Mouse (Mus musculus): Measurements from ENCODE around the gene Mrln. TPM values are rescaled to one million over a fixed set of nuclear protein-coding genes. Genes with fewer than 3 reads are reported as not detected.

Gene Mrln
- 2.7 TPM for polyA plus RNA-seq (2014; fragmentation: Illumina TruSeq; extraction: RNeasy Lipid Tissue Mini Kit (QIAGEN cat#74804); ENCODE audit: low read depth, low replicate concordance)

DNA sequence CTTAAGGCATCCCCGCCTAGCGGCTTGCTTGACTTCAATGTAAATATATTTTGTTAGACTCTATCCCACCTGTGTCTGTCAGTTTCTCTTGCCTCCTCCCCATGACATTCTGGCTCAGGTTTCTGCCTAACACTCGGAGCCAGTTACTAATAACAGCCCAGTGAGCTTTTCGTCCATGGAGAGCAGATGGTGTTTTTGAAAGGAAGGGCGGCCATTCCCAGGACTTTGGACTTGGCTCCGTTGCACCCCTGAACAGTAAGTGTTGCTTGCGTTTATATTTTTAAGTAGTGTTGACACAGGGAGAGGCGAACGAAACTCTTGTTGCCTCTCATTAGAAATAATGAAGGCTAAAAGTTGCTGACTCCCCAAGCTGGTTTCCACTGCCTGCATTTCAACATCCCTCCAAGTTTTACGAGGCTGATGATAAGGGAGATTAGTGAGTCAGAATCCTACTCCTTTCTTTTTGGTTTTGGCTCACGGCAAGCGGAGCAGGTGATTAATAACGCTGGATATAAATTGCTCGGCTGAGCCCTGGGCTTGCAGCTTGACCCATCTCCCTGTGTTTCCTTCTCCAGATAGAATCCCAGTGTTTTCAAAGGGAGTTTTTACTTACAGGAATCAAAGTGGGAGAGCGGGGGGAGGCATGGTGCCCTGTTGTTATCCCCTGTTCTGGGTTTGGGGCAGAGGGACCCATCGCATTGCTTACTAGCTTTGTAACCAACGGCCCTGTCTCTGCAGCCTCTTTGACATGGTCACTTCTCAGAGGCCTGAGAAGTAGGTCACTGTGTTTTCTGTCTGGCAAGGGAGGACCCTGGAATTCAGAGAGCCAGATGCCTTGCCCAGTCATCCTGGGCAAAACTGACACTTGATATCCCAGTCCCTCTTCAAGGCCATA, at the start of gene Mrln:
Gene Mrln, plus strand, starts transcription at position 160 of the 895 bp plus-strand sequence.

GRCm38 (mm10) chr10:70244921-70245558, 40.6 kb downstream of the Mrln start, which contains the start of gene Slc16a9:
Gene Slc16a9, plus strand, starts transcription at chr10:70245100.

Other genes with a start within 250 kb of the Mrln start
- 30.5 TPM for gene Ccdc6, start 107.5 kb upstream of the Mrln start, polyA plus RNA-seq (2014; fragmentation: Illumina TruSeq; extraction: RNeasy Lipid Tissue Mini Kit (QIAGEN cat#74804); ENCODE audit: low read depth, low replicate concordance)
- 4.6 TPM for gene Slc16a9, start 40.4 kb downstream of the Mrln start, polyA plus RNA-seq (2014; fragmentation: Illumina TruSeq; extraction: RNeasy Lipid Tissue Mini Kit (QIAGEN cat#74804); ENCODE audit: low read depth, low replicate concordance)
- 6.5 TPM for gene Fam13c, start 235.8 kb downstream of the Mrln start, polyA plus RNA-seq (2014; fragmentation: Illumina TruSeq; extraction: RNeasy Lipid Tissue Mini Kit (QIAGEN cat#74804); ENCODE audit: low read depth, low replicate concordance)